Mouse (Mus musculus) cortical plate, adult 2 months (tissue): ENCODE data around the gene Fam118a.

Experiments
- CTCF ChIP-seq: fragments of 200-500 bp; IDR thresholded peaks from 2 replicates; pipeline ENCODE4 v1.5.1; 2011; ENCODE audit warnings: mild to moderate bottlenecking, control low read depth, low read length; ENCODE audit not compliant: insufficient read depth; ENCODE audit errors: extremely low read depth
- POLR2A ChIP-seq: fragments of 200-500 bp; IDR thresholded peaks from 2 replicates; pipeline ENCODE4 v1.6.1; 2011; ENCODE audit warnings: mild to moderate bottlenecking, low read length, control low read depth; ENCODE audit not compliant: insufficient read depth; ENCODE audit errors: extremely low read depth

DNA sequence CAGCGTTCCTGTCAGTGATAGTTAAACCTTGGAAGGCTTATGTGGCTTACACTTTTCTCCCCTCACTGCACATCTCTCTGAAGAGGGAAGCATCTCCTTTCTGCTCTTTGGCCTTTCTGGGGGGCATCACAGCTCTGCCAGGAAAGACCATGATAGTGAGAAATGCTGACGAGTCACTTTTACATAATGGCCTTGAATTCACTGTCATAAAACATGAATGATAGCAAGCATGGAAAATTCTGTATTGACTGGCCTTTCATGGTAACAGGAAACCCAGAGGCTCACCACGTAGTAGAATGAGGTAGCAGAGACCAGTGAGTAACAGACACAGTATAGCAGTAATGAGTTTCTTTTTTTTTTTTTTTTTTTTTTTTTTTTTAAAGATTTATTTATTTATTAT lies 25.4 kb downstream of the Fam118a start:
- no peak for TF ChIP-seq CTCF
- TF ChIP-seq POLR2A = no peak
